Mouse (Mus musculus): ENCODE data around the gene Crocc. TPM values are rescaled to one million over a fixed set of nuclear protein-coding genes. Genes with fewer than 3 reads are reported as not detected.
A peak's percentile ranks its signal among the peaks of the same experiment; 100 is the strongest.

Crocc gene
- polyA plus RNA-seq, 1 experiment from 2014 or later = 0.47 TPM

GRCm38 (mm10) chr4:141072502-141072901 is 12.2 kb upstream of the Crocc start:
- Histone ChIP-seq H3K36me3 (replicated peaks; ENCODE audit: insufficient read depth, low read length) (peaks cover 60% of the 10 kb centered on the region), H3K4me3 (ENCODE audit: low read depth, low read length) (no peak overlapping the region), H3K4me1 (ENCODE audit: insufficient read depth) (peaks cover 46% of the 10 kb centered on the region), H3K9me3 (ENCODE audit: low read length) (no peaks in the 10 kb centered on the region), H3K9ac (replicated peaks) (no peak overlapping the region), H3K4me2 (ENCODE audit: low read depth, low read length) (no peak overlapping the region), H3K27ac (ENCODE audit: low read depth) (no peak overlapping the region), H3K27me3 (ENCODE audit: insufficient read depth, low read length) (no peaks in the 10 kb centered on the region)
- ATAC-seq (no peak), DNase-seq (no peak)
- 87% methylated on average over 11 of the region's 11 CpGs for WGBS (ENCODE audit: insufficient replicate concordance)
- TF ChIP-seq CTCF (IDR thresholded peaks at IDR 0.05; ENCODE audit: low read depth) = no peak
- TF ChIP-seq EP300 (IDR thresholded peaks at IDR 0.05; ENCODE audit: low read depth) = no peak

GRCm38 (mm10) chr4:141069731-141070130 is 9.4 kb upstream of the Crocc start:
- H3K4me3 ChIP-seq (ENCODE audit: low read depth, low read length) = no peak overlapping the region
- H3K4me1 ChIP-seq (ENCODE audit: insufficient read depth) = peaks cover 27% of the 10 kb centered on the region
- no peak overlapping the region for H3K27ac ChIP-seq (ENCODE audit: low read depth)
- DNase-seq (peak; percentile 71), ATAC-seq (no peak)
- 60% methylated on average over 4 of the region's 4 CpGs for WGBS (ENCODE audit: insufficient replicate concordance)
- peak; percentile 96 for TF ChIP-seq CTCF (IDR thresholded peaks at IDR 0.05; ENCODE audit: low read depth)
- TF ChIP-seq EP300 (IDR thresholded peaks at IDR 0.05; ENCODE audit: low read depth) = no peak
- no peak overlapping the region for H3K4me2 ChIP-seq (ENCODE audit: low read depth, low read length)
- H3K36me3 ChIP-seq (replicated peaks; ENCODE audit: insufficient read depth, low read length) = peaks cover 77% of the 10 kb centered on the region
- no peaks in the 10 kb centered on the region for H3K9me3 ChIP-seq (ENCODE audit: low read length)
- no peaks in the 10 kb centered on the region for H3K27me3 ChIP-seq (ENCODE audit: insufficient read depth, low read length)
- no peak overlapping the region for H3K9ac ChIP-seq (replicated peaks)

- Histone ChIP-seq H3K4me1 (ENCODE audit: insufficient read depth) (peaks cover 17% of the 10 kb centered on the region), H3K4me2 (ENCODE audit: low read depth, low read length) (no peak overlapping the region)
Observed at GRCm38 (mm10) chr4:141068655-141069054, 8.3 kb upstream of the Crocc start.

GRCm38 (mm10) chr4:141067516-141068046 is 7.2 kb upstream of the Crocc start:
- peaks cover 8% of the 10 kb centered on the region; the same call in 1 of the 2 replicates for H3K4me1 ChIP-seq (ENCODE audit: insufficient read depth)
- 84% methylated on average over 9 of the region's 9 CpGs for WGBS (ENCODE audit: insufficient replicate concordance)

More at GRCm38 (mm10) chr4:141068655-141069054, 8.3 kb upstream of the Crocc start:
- Histone ChIP-seq H3K27me3 (ENCODE audit: insufficient read depth, low read length) (no peaks in the 10 kb centered on the region), H3K27ac (ENCODE audit: low read depth) (0 out of 2 replicates have a peak overlapping the region, but pooled peaks have one; percentile 29), H3K4me3 (ENCODE audit: low read depth, low read length) (no peak overlapping the region), H3K9me3 (ENCODE audit: low read length) (no peaks in the 10 kb centered on the region), H3K9ac (replicated peaks) (no peak overlapping the region), H3K36me3 (replicated peaks; ENCODE audit: insufficient read depth, low read length) (peaks cover 77% of the 10 kb centered on the region)
- DNase-seq = peak; percentile 40
- 56% methylated on average over 8 of the region's 8 CpGs for WGBS (ENCODE audit: insufficient replicate concordance)
- TF ChIP-seq EP300 (IDR thresholded peaks at IDR 0.05; ENCODE audit: low read depth) (peak; percentile 86), CTCF (IDR thresholded peaks at IDR 0.05; ENCODE audit: low read depth) (no peak)
- peak; percentile 67 for ATAC-seq

GRCm38 (mm10) chr4:141066709-141067515 is 6.6 kb upstream of the Crocc start:
- DNase-seq = no peak
- no peak overlapping the region for H3K9ac ChIP-seq (replicated peaks)
- no peaks in the 10 kb centered on the region for H3K27me3 ChIP-seq (ENCODE audit: insufficient read depth, low read length)
- H3K36me3 ChIP-seq (replicated peaks; ENCODE audit: insufficient read depth, low read length) = peaks cover 64% of the 10 kb centered on the region
- ATAC-seq = no peak
- no peak overlapping the region for H3K4me2 ChIP-seq (ENCODE audit: low read depth, low read length)
- TF ChIP-seq EP300 (IDR thresholded peaks at IDR 0.05; ENCODE audit: low read depth) (no peak), CTCF (IDR thresholded peaks at IDR 0.05; ENCODE audit: low read depth) (no peak)
- H3K4me1 ChIP-seq (ENCODE audit: insufficient read depth) = peaks cover 8% of the 10 kb centered on the region; the same call in 1 of the 2 replicates
- no peak overlapping the region for H3K27ac ChIP-seq (ENCODE audit: low read depth)
- no peak overlapping the region for H3K4me3 ChIP-seq (ENCODE audit: low read depth, low read length)
- 79% methylated on average over 12 of the region's 12 CpGs for WGBS (ENCODE audit: insufficient replicate concordance)
- no peaks in the 10 kb centered on the region for H3K9me3 ChIP-seq (ENCODE audit: low read length)

More at GRCm38 (mm10) chr4:141067516-141068046, 7.2 kb upstream of the Crocc start:
- no peak overlapping the region for H3K4me3 ChIP-seq (ENCODE audit: low read depth, low read length)
- H3K9me3 ChIP-seq (ENCODE audit: low read length) = no peaks in the 10 kb centered on the region
- H3K9ac ChIP-seq (replicated peaks) = no peak overlapping the region
- H3K27ac ChIP-seq (ENCODE audit: low read depth) = no peak overlapping the region
- H3K27me3 ChIP-seq (ENCODE audit: insufficient read depth, low read length) = no peaks in the 10 kb centered on the region
- ATAC-seq = no peak
- no peak overlapping the region for H3K4me2 ChIP-seq (ENCODE audit: low read depth, low read length)
- TF ChIP-seq CTCF (IDR thresholded peaks at IDR 0.05; ENCODE audit: low read depth) = no peak
- no peak for TF ChIP-seq EP300 (IDR thresholded peaks at IDR 0.05; ENCODE audit: low read depth)
- H3K36me3 ChIP-seq (replicated peaks; ENCODE audit: insufficient read depth, low read length) = peaks cover 70% of the 10 kb centered on the region
- DNase-seq = no peak

GRCm38 (mm10) chr4:141065123-141065522 is 4.8 kb upstream of the Crocc start:
- no peak overlapping the region for H3K4me2 ChIP-seq (ENCODE audit: low read depth, low read length)
- H3K36me3 ChIP-seq (replicated peaks; ENCODE audit: insufficient read depth, low read length) = peaks cover 47% of the 10 kb centered on the region
- no peak overlapping the region for H3K4me3 ChIP-seq (ENCODE audit: low read depth, low read length)
- no peaks in the 10 kb centered on the region for H3K27me3 ChIP-seq (ENCODE audit: insufficient read depth, low read length)
- peaks cover 16% of the 10 kb centered on the region for H3K4me1 ChIP-seq (ENCODE audit: insufficient read depth)
- TF ChIP-seq EP300 (IDR thresholded peaks at IDR 0.05; ENCODE audit: low read depth) (no peak), CTCF (IDR thresholded peaks at IDR 0.05; ENCODE audit: low read depth) (peak; percentile 100)
- ATAC-seq (peak; percentile 14), DNase-seq (peak; percentile 88)
- no peak overlapping the region for H3K27ac ChIP-seq (ENCODE audit: low read depth)
- H3K9me3 ChIP-seq (ENCODE audit: low read length) = no peaks in the 10 kb centered on the region
- no peak overlapping the region for H3K9ac ChIP-seq (replicated peaks)
- 6% methylated on average over 8 of the region's 8 CpGs for WGBS (ENCODE audit: insufficient replicate concordance)

Measured in liver, postnatal 0 days (tissue).